In the genomic region with DNA sequence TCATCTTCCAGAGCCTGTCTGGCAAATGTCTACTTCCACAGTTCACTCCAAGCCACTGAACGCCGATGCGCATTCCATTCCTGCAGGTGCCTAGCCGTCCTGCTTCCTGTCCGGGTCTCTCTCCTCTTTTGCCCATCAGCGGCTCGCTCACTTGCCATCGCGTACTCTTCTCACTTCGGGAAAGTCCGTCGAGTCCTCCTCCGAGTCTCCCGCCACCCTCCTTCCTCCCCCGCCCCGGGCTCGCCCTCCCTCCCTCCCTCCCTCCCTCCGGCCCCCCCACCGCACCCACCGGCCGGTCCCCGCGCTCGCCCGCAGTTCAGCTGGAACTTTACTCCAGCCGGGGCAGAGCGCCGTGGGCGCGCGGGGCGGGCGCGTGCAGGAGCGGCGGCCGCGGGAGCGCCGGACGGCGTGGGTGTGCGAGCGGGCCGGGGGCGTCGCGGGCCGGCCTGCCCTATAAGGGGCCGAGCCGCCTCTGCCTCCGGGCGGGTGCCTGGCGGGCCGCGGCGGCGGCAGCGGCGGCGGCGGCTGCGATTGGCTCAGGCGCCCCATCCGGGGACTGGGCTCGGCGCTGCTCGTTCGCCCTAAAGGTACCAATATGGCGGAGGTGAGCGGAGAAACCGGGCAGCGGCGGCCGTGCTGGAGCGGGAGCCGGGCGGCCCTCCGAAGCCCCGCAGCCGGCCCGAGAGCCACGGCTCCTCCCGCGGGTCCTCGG, we compare ENCODE assay signal across 8 mouse cellular contexts. TPM values are rescaled to one million over a fixed set of nuclear protein-coding genes. Genes with fewer than 3 reads are reported as not detected.
A peak's percentile ranks its signal among the peaks of the same experiment; 100 is the strongest.
DNase-seq lines count a peak whose midpoint lies in the region; ATAC-seq and TF ChIP-seq lines count a peak whose summit lies in the region.

No protein-coding gene starts in this region.

- dilution Hi-C loops in CH12.LX (cut with MboI; ENCODE audit: extremely low pct_ligation_motif_present, extremely low pct_unique_long_range_greater_than_20kb, low sequenced_read_pairs), result no loop called here

- no peaks in the 10 kb centered on the region for H3K9me3 ChIP-seq in CH12.LX (replicated peaks; ENCODE audit: low read length)
- no peaks in the 10 kb centered on the region for H3K9me3 ChIP-seq in forebrain, embryonic 10.5 days
- H3K9me3 ChIP-seq in heart, embryonic 15.5 days (replicated peaks), result no peaks in the 10 kb centered on the region
- H3K9me3 ChIP-seq in liver, embryonic 14.5 days (ENCODE audit: control insufficient read depth, low read length), result no peaks in the 10 kb centered on the region
- no peaks in the 10 kb centered on the region for H3K9me3 ChIP-seq in neural tube, embryonic 11.5 days (ENCODE audit: control insufficient read depth, low read length)
- no peaks in the 10 kb centered on the region for H3K9me3 ChIP-seq in stomach, embryonic 16.5 days (replicated peaks; ENCODE audit: control insufficient read depth, low read length)

- peak overlapping the region; percentile 98 for H3K9ac ChIP-seq in CH12.LX (ENCODE audit: insufficient read depth, low read depth)
- H3K9ac ChIP-seq in heart, embryonic 15.5 days, result peak overlapping the region; percentile 99
- H3K9ac ChIP-seq in liver, embryonic 14.5 days (replicated peaks), result peak overlapping the region; percentile 92
- peak overlapping the region; percentile 97 for H3K9ac ChIP-seq in neural tube, embryonic 11.5 days (ENCODE audit: low read length)
- H3K9ac ChIP-seq in stomach, embryonic 16.5 days (ENCODE audit: low read length), result peak overlapping the region; percentile 99

- TF ChIP-seq EP300 in CH12.LX (IDR thresholded peaks at IDR 0.05; ENCODE audit: low read length), result no peak
- no peak for TF ChIP-seq EP300 in liver, embryonic 14.5 days (IDR thresholded peaks at IDR 0.05; ENCODE audit: low read depth)

- peaks cover 17% of the 10 kb centered on the region for H3K27me3 ChIP-seq in CH12.LX (replicated peaks)
- H3K27me3 ChIP-seq in forebrain, embryonic 10.5 days (ENCODE audit: poor library complexity, severe bottlenecking), result peaks cover 24% of the 10 kb centered on the region
- no peaks in the 10 kb centered on the region for H3K27me3 ChIP-seq in heart, embryonic 15.5 days
- no peaks in the 10 kb centered on the region for H3K27me3 ChIP-seq in liver, embryonic 14.5 days (ENCODE audit: control insufficient read depth, insufficient read depth, low read length)
- 0 out of 2 replicates have a peak, but pooled peaks cover 2% of the 10 kb centered on the region for H3K27me3 ChIP-seq in neural tube, embryonic 11.5 days (ENCODE audit: control insufficient read depth, insufficient read depth, low read length)
- no peaks in the 10 kb centered on the region for H3K27me3 ChIP-seq in stomach, embryonic 16.5 days (ENCODE audit: control insufficient read depth, insufficient read depth, low read length)

- H3K79me2 ChIP-seq in CH12.LX (replicated peaks; ENCODE audit: control insufficient read depth, extremely low read depth, insufficient read depth, poor library complexity, severe bottlenecking), result no peaks in the 10 kb centered on the region

- in situ Hi-C loops in CH12.LX (cut with MboI; ENCODE audit: low pct_ligation_motif_present, low pct_unique_long_range_greater_than_20kb, low sequenced_read_pairs), result no loop called here

- H3K4me1 ChIP-seq in CH12.LX (ENCODE audit: control insufficient read depth in 1 of 2, insufficient read depth in 2 of 2), result peaks cover 0 to 7% of the 10 kb centered on the region in 2 experiments; a peak in 2 of 4 replicates
- H3K4me1 ChIP-seq in forebrain, embryonic 10.5 days, result peaks cover 28% of the 10 kb centered on the region
- peaks cover 18% of the 10 kb centered on the region for H3K4me1 ChIP-seq in heart, embryonic 15.5 days (replicated peaks)
- H3K4me1 ChIP-seq in liver, embryonic 14.5 days (replicated peaks; ENCODE audit: control insufficient read depth in 2 of 2, insufficient read depth in 2 of 2, low read length in 1 of 2), result peaks cover 19 to 21% of the 10 kb centered on the region in 2 experiments
- no peaks in the 10 kb centered on the region for H3K4me1 ChIP-seq in neural tube, embryonic 11.5 days (ENCODE audit: control insufficient read depth, insufficient read depth, low read length)
- H3K4me1 ChIP-seq in stomach, embryonic 16.5 days (ENCODE audit: control insufficient read depth, insufficient read depth, low read length), result peaks cover 3% of the 10 kb centered on the region; the same call in 1 of the 2 replicates

- peak; percentile 91 for ATAC-seq in heart, embryonic 15.5 days (replicated peaks; ENCODE audit: insufficient number of reproducible peaks, insufficient read depth, low FRiP score, low read depth)
- peak; percentile 87 for ATAC-seq in liver, embryonic 14.5 days (ENCODE audit: insufficient read depth)
- peak; percentile 95 for ATAC-seq in neural tube, embryonic 11.5 days (ENCODE audit: insufficient read depth, low FRiP score, low TSS enrichment)
- peak; percentile 95 for ATAC-seq in stomach, embryonic 16.5 days (ENCODE audit: insufficient read depth, low FRiP score)

- no peaks in the 10 kb centered on the region for H3K36me3 ChIP-seq in CH12.LX (replicated peaks in 1 of 2; ENCODE audit: control insufficient read depth in 1 of 2, insufficient read depth in 1 of 2, low read length in 1 of 2)
- peaks cover 15% of the 10 kb centered on the region for H3K36me3 ChIP-seq in forebrain, embryonic 10.5 days (replicated peaks)
- no peaks in the 10 kb centered on the region for H3K36me3 ChIP-seq in heart, embryonic 15.5 days
- peaks cover 2% of the 10 kb centered on the region; the same call in 1 of the 2 replicates for H3K36me3 ChIP-seq in liver, embryonic 14.5 days (replicated peaks; ENCODE audit: control insufficient read depth, insufficient read depth, low read depth)
- no peaks in the 10 kb centered on the region for H3K36me3 ChIP-seq in neural tube, embryonic 11.5 days (ENCODE audit: control insufficient read depth, insufficient read depth, low read length)
- no peaks in the 10 kb centered on the region for H3K36me3 ChIP-seq in stomach, embryonic 16.5 days (ENCODE audit: control insufficient read depth, insufficient read depth, low read length)

- H3K27ac ChIP-seq in CH12.LX (ENCODE audit: insufficient read depth, low read depth), result peak overlapping the region; percentile 66
- peak overlapping the region; percentile 98 for H3K27ac ChIP-seq in forebrain, embryonic 10.5 days
- peak overlapping the region; percentile 97 for H3K27ac ChIP-seq in heart, embryonic 15.5 days
- H3K27ac ChIP-seq in liver, embryonic 14.5 days, result peak overlapping the region; percentile 80
- peak overlapping the region; percentile 96 for H3K27ac ChIP-seq in neural tube, embryonic 11.5 days (ENCODE audit: low read depth, low read length)
- H3K27ac ChIP-seq in stomach, embryonic 16.5 days (ENCODE audit: low read length), result peak overlapping the region; percentile 96

- H3K4me3 ChIP-seq in CH12.LX (replicated peaks in 1 of 3; ENCODE audit: low read depth in 2 of 3, low read length in 2 of 3, poor library complexity in 1 of 3), result peak overlapping the region; percentile 46 to 86 (median 67)
- H3K4me3 ChIP-seq in forebrain, embryonic 10.5 days, result peak overlapping the region; percentile 97
- H3K4me3 ChIP-seq in heart, embryonic 15.5 days, result peak overlapping the region; percentile 84
- peak overlapping the region; percentile 74 to 77 for H3K4me3 ChIP-seq in liver, embryonic 14.5 days (ENCODE audit: insufficient read depth in 1 of 2, low read depth in 2 of 2, low read length in 2 of 2)
- H3K4me3 ChIP-seq in neural tube, embryonic 11.5 days (ENCODE audit: low read depth, low read length), result peak overlapping the region; percentile 98
- peak overlapping the region; percentile 91 for H3K4me3 ChIP-seq in stomach, embryonic 16.5 days (replicated peaks; ENCODE audit: low read length)

- peak overlapping the region; percentile 62 for H3K4me2 ChIP-seq in CH12.LX (ENCODE audit: insufficient read depth, low read depth, poor library complexity, severe bottlenecking)
- H3K4me2 ChIP-seq in heart, embryonic 15.5 days, result peak overlapping the region; percentile 93
- peak overlapping the region; percentile 71 for H3K4me2 ChIP-seq in liver, embryonic 14.5 days (ENCODE audit: low read depth)
- peak overlapping the region; percentile 88 for H3K4me2 ChIP-seq in neural tube, embryonic 11.5 days (ENCODE audit: low read depth)
- peak overlapping the region; percentile 84 for H3K4me2 ChIP-seq in stomach, embryonic 16.5 days (ENCODE audit: low read depth, low read length)

- no peak for TF ChIP-seq CTCF in CH12.LX (conservative IDR thresholded peaks at IDR 0.05 in 1 of 2, IDR thresholded peaks at IDR 0.05 in 1 of 2; ENCODE audit: low read depth in 2 of 2, low read length in 2 of 2)
- no peak for TF ChIP-seq CTCF in liver, embryonic 14.5 days (IDR thresholded peaks at IDR 0.05; ENCODE audit: low read depth)

- peak; percentile 60 for TF ChIP-seq POLR2A in CH12.LX (IDR thresholded peaks at IDR 0.05; ENCODE audit: low read depth, low read length)

- DNase-seq in CH12.LX (ENCODE audit: extremely low read depth), result peak; percentile 63
- peak; percentile 60 for DNase-seq in c-Kit-positive CD71-negative TER-119-negative erythroid progenitor cells, embryonic 14.5 days (ENCODE audit: low read depth)
- peak; percentile 88 for DNase-seq in forebrain, embryonic 10.5 days (ENCODE audit: extremely low spot score, low spot score)
- peak; percentile 85 to 94 for DNase-seq in kidney, postnatal 25 days
- peak; percentile 66 to 72 (median 67) for DNase-seq in liver, embryonic 14.5 days (ENCODE audit: low read depth in 3 of 3, low spot score in 3 of 3)
- DNase-seq in neural tube, embryonic 11.5 days (ENCODE audit: low spot score), result peak; percentile 93

- under 1% methylated on average over 80 of the region's 86 CpGs for WGBS in forebrain, embryonic 10.5 days
- WGBS in heart, embryonic 15.5 days, result 0% methylated on average over 46 of the region's 86 CpGs
- WGBS in liver, embryonic 14.5 days (ENCODE audit: insufficient replicate concordance), result 1% methylated on average over 68 of the region's 86 CpGs
- under 1% methylated on average over 62 of the region's 86 CpGs for WGBS in neural tube, embryonic 11.5 days
- under 1% methylated on average over 67 of the region's 86 CpGs for WGBS in stomach, embryonic 16.5 days

- TF ChIP-seq RAD21 in CH12.LX (IDR thresholded peaks at IDR 0.05; ENCODE audit: low read depth, low read length), result no peak

TF ChIP-seq in CH12.LX, 34 proteins besides CTCF, POLR2A, EP300 and RAD21 (continues in another document):
- TF ChIP-seq BHLHE40 (IDR thresholded peaks at IDR 0.05; ENCODE audit: low read depth, low read length) (no peak), NRF1 (IDR thresholded peaks at IDR 0.05; ENCODE audit: low read depth, low read length) (peak; percentile 38; the same call in 1 of the 2 replicates)

RNA-seq across cellular contexts. Expression of a gene that starts 5.1 kb away (rescaled TPM):
- 3.3 and 3.4 TPM in 2 replicates for total RNA-seq in CH12.LX (2012; rRNA removed)
- total RNA-seq in CH12.LX (2014; rRNA removed), result 7.3 TPM in 2 replicates
- polyA plus RNA-seq in CH12.LX (2012; ENCODE audit: insufficient read length, low read depth), result 7.0 and 7.3 TPM in 2 replicates
- 18.7 and 19.7 TPM in 2 replicates for polyA plus RNA-seq in forebrain, embryonic 10.5 days (2016; fragmentation: Nextera tagmentation; extraction: Ambion mirVana)
- polyA plus RNA-seq in heart, embryonic 15.5 days (2015; fragmentation: Nextera tagmentation; extraction: Ambion mirVana), result 12.0 and 13.7 TPM in 2 replicates
- polyA plus RNA-seq in liver, embryonic 14.5 days (2012; rRNA removed), result 7.2 and 7.8 TPM in 2 replicates
- polyA plus RNA-seq in liver, embryonic 14.5 days (2014; fragmentation: Nextera tagmentation; extraction: Ambion mirVana), result 16.5 and 17.7 TPM in 2 replicates
- 24.9 and 26.8 TPM in 2 replicates for polyA plus RNA-seq in neural tube, embryonic 11.5 days (2014; fragmentation: Nextera tagmentation; extraction: Ambion mirVana)
- 18.2 and 18.6 TPM in 2 replicates for polyA plus RNA-seq in stomach, embryonic 16.5 days (2015; fragmentation: Nextera tagmentation; extraction: Ambion mirVana)

Comparison
In these comparisons a context has a peak if more than half of its experiments do, and no peak if none do; other contexts are left out.
1. Peak in every context shown above with its lines: DNase-seq, ATAC-seq, H3K4me3 ChIP-seq and H3K27ac ChIP-seq.